Mouse (Mus musculus): ENCODE data around the gene Cd40lg.

GRCm38 (mm10) chrX:57177225-57177779 is 34.6 kb upstream of the Cd40lg start:
- TF ChIP-seq CTCF (IDR thresholded peaks at IDR 0.05; ENCODE audit: control insufficient read depth, insufficient read depth, low read length): no peak
- no peak for TF ChIP-seq POLR2A (IDR thresholded peaks at IDR 0.05; ENCODE audit: borderline replicate concordance, control insufficient read depth, low read depth, low read length)

All from bone marrow, adult 2 months (tissue).